Mouse (Mus musculus): ENCODE data around the gene Veph1. TPM values are rescaled to one million over a fixed set of nuclear protein-coding genes. Genes with fewer than 3 reads are reported as not detected.
"Not testable (repeated sequence)": the region's sequence is repeated elsewhere in the genome, so short reads cannot be mapped to it uniquely, and the experiment has no call there.

The Veph1 gene
- polyA plus RNA-seq, 1 experiment from 2014 or later = 2.1 TPM

DNA sequence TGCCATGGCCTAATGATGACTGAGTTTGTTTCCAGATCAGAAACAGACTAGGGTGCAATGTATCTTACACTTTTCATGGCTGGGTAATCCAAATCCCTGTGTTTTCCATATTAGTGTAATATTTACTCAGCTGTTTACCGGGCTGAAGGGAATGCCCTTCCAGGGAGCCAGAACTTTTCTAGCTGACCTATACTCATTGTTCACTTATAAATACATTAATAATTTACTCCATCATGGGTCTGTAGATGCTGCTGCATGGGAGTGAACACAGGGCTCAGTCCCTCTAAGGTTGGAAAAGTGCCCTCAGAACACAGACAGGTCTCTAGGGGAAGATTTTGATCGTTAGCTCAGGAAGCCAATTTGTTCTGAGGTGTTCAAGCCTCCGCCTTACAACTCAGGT, 1.9 kb downstream of the Veph1 start:
- 86% methylated on average over 3 of the region's 3 CpGs for WGBS
- Histone ChIP-seq H3K4me1 (peaks cover 12% of the 10 kb centered on the region), H3K27me3 (no peaks in the 10 kb centered on the region), H3K27ac (no peak overlapping the region), H3K36me3 (no peaks in the 10 kb centered on the region), H3K9ac (no peak overlapping the region), H3K4me2 (no peak overlapping the region), H3K9me3 (no peaks in the 10 kb centered on the region), H3K4me3 (no peak overlapping the region)
- ATAC-seq (ENCODE audit: insufficient number of reproducible peaks, low FRiP score, low TSS enrichment, low read depth) = no peak

DNA sequence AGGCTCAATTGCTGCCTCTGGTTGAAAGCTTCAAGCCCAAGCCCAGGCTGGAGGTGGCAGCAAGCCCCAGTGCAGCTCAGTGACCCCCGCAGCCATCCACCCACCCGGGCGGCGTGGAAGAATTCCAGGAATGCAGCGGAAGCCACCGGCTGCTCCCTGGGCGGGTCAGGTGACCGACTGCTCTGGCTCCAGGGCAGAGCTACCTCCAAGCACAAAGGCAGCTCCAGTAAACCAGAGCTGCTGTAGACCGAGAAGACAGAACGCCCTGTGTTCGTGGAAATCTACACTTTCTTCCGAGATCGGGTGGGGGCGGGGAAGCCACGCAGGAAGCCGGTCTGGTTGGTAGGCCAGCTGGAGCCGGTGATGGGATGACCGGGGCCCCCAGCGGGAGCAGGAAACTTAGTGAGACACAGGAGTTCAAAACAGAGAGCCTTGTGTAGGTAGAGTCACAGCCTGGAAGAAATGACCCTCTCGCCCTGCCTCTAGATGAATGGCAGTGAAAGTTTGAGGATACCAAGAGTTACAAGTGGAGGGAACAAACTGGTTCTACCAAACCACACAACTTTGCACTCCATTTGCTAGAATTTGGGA, 4.2 kb downstream of the Veph1 start:
- H3K4me2 ChIP-seq = peak overlapping the region; percentile 48
- peak overlapping the region; percentile 30 for H3K4me3 ChIP-seq
- H3K27ac ChIP-seq = peak overlapping the region; percentile 75
- H3K4me1 ChIP-seq = peaks cover 12% of the 10 kb centered on the region
- no peaks in the 10 kb centered on the region for H3K27me3 ChIP-seq
- 4% methylated on average over 20 of the region's 20 CpGs for WGBS
- no peak overlapping the region for H3K9ac ChIP-seq
- no peaks in the 10 kb centered on the region for H3K36me3 ChIP-seq
- peak; percentile 92 for ATAC-seq (ENCODE audit: insufficient number of reproducible peaks, low FRiP score, low TSS enrichment, low read depth)
- H3K9me3 ChIP-seq = no peaks in the 10 kb centered on the region

- Histone ChIP-seq H3K9me3 (no peaks in the 10 kb centered on the region), H3K36me3 (no peaks in the 10 kb centered on the region), H3K4me1 (no peaks in the 10 kb centered on the region), H3K4me3 (no peak overlapping the region), H3K9ac (no peak overlapping the region), H3K27ac (no peak overlapping the region), H3K4me2 (no peak overlapping the region), H3K27me3 (no peaks in the 10 kb centered on the region)
- no peak for ATAC-seq (ENCODE audit: insufficient number of reproducible peaks, low FRiP score, low TSS enrichment, low read depth)
- 74% methylated on average over 4 of the region's 4 CpGs for WGBS
Measured at GRCm38 (mm10) chr3:66263270-66263669, 33.4 kb downstream of the Veph1 start.

GRCm38 (mm10) chr3:66262319-66262718, 34.3 kb downstream of the Veph1 start:
- 34% methylated on average over 5 of the region's 5 CpGs for WGBS
- Histone ChIP-seq H3K9me3 (no peaks in the 10 kb centered on the region), H3K27me3 (no peaks in the 10 kb centered on the region), H3K4me2 (no peak overlapping the region), H3K4me1 (no peaks in the 10 kb centered on the region), H3K36me3 (no peaks in the 10 kb centered on the region), H3K4me3 (no peak overlapping the region), H3K27ac (no peak overlapping the region), H3K9ac (no peak overlapping the region)
- ATAC-seq (ENCODE audit: insufficient number of reproducible peaks, low FRiP score, low TSS enrichment, low read depth) = no peak

DNA sequence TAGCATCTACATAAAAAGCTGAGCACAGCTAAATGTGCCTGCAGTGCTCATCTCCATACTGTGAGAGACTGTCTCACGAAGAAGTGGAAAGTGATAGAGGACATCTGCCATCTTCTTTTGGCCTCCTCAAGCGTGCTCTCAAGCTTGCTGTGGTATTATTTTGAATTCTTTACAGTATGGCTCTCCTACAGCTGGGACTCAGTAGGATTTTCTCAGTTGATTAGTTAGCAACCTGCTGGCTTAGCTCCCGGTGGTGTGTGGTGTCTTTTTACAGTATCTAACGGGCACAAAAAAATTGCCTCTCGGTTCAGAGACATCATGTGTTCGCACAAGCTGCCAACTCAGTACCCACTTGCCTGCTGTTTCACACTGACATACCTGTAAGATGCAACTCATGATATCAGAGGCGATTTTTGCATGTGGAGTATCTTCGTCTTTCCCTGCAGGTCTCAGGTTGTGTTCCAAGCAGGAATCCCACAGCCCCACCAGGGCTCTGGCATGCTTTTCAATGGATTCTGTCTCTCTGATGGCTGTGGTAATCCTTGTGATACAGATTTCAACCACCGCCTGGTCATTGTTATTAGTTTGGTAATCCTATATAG, 42.0 kb downstream of the Veph1 start:
- H3K9me3 ChIP-seq = no peaks in the 10 kb centered on the region
- no peak overlapping the region for H3K4me3 ChIP-seq
- no peak for ATAC-seq (ENCODE audit: insufficient number of reproducible peaks, low FRiP score, low TSS enrichment, low read depth)
- no peak overlapping the region for H3K27ac ChIP-seq
- H3K27me3 ChIP-seq = no peaks in the 10 kb centered on the region
- H3K4me1 ChIP-seq = no peaks in the 10 kb centered on the region
- H3K9ac ChIP-seq = no peak overlapping the region
- H3K36me3 ChIP-seq = no peaks in the 10 kb centered on the region
- 71% methylated on average over 9 of the region's 9 CpGs for WGBS
- no peak overlapping the region for H3K4me2 ChIP-seq

DNA sequence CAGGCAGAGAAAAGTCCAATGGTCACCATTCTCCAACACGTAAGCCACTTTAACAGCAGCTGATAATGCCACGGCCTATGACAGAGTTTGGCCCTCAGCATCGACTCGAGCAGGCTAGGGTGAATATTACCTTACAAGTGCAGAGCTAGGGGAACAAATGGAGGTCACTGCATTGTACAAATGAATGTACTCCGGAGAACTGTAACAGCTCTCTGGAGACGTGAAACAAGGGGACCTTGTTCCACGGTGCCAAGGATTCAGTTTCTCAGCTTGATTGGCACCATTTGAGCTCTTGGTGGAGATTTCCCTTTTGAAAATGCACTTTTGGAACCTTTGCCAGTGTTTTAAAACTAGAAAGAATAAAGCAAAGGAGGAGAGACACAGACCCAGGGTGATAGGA, 44.8 kb downstream of the Veph1 start:
- Histone ChIP-seq H3K36me3 (no peaks in the 10 kb centered on the region), H3K4me2 (no peak overlapping the region), H3K4me3 (no peak overlapping the region), H3K27me3 (no peaks in the 10 kb centered on the region), H3K9ac (no peak overlapping the region), H3K4me1 (no peaks in the 10 kb centered on the region), H3K27ac (no peak overlapping the region), H3K9me3 (no peaks in the 10 kb centered on the region)
- WGBS = 84% methylated on average over 7 of the region's 7 CpGs
- ATAC-seq (ENCODE audit: insufficient number of reproducible peaks, low FRiP score, low TSS enrichment, low read depth) = no peak

GRCm38 (mm10) chr3:66240476-66240875, 56.2 kb downstream of the Veph1 start:
- Histone ChIP-seq H3K9me3 (no peaks in the 10 kb centered on the region), H3K9ac (no peak overlapping the region), H3K27ac (no peak overlapping the region), H3K27me3 (no peaks in the 10 kb centered on the region), H3K4me2 (no peak overlapping the region), H3K4me1 (no peaks in the 10 kb centered on the region), H3K36me3 (no peaks in the 10 kb centered on the region), H3K4me3 (no peak overlapping the region)
- ATAC-seq (ENCODE audit: insufficient number of reproducible peaks, low FRiP score, low TSS enrichment, low read depth) = no peak

DNA sequence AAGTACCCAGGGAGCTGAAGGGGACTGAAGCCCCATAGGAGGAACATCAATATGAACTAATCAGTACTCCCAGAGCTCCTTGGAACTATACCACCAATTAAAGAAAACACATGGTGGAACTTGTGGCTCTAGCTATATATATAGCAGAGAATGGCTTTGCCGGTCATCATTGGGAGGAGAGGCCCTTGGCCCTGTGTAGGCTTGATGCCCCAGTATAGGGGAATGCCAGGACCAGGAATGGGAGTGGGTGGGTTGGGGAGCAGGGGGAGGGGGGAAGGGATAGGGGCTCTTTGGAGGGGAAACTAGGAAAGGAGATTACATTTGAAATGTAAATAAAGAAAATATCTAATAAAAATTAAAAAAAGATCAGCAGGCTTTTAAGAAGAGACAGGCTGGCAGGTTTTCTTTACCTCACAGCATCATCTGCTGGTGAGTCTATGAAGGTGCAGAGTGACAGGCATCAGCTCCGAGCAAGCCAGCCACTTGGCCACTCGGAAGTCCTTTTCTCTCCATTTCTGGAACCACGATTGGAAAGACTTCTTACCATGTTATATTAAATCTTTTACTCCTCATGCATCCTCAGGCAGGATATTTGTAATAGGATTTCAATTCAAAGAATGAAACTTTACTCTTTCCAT, 60.3 kb downstream of the Veph1 start:
- WGBS = 41% methylated on average over 4 of the region's 4 CpGs

GRCm38 (mm10) chr3:66224931-66225537, 71.6 kb downstream of the Veph1 start:
- peaks cover 2% of the 10 kb centered on the region for H3K4me1 ChIP-seq
- H3K9me3 ChIP-seq = no peaks in the 10 kb centered on the region
- ATAC-seq (ENCODE audit: insufficient number of reproducible peaks, low FRiP score, low TSS enrichment, low read depth) = no peak
- no peak overlapping the region for H3K27ac ChIP-seq
- H3K36me3 ChIP-seq = peaks cover 4% of the 10 kb centered on the region; the same call in 1 of the 2 replicates
- H3K4me3 ChIP-seq = no peak overlapping the region
- no peaks in the 10 kb centered on the region for H3K27me3 ChIP-seq
- 77% methylated on average over 15 of the region's 15 CpGs for WGBS
- H3K4me2 ChIP-seq = no peak overlapping the region
- no peak overlapping the region for H3K9ac ChIP-seq

More for the DNA sequence above, 60.3 kb downstream of the Veph1 start:
- not testable (repeated sequence) for H3K9ac ChIP-seq; H3K27ac ChIP-seq; H3K4me2 ChIP-seq; H3K27me3 ChIP-seq; H3K4me3 ChIP-seq; H3K9me3 ChIP-seq; H3K36me3 ChIP-seq; H3K4me1 ChIP-seq; ATAC-seq (ENCODE audit: insufficient number of reproducible peaks, low FRiP score, low TSS enrichment, low read depth)

GRCm38 (mm10) chr3:66221243-66221611, 75.4 kb downstream of the Veph1 start:
- Histone ChIP-seq H3K4me2 (peak overlapping the region; percentile 89), H3K27ac (peak overlapping the region; percentile 85), H3K4me3 (peak overlapping the region; percentile 59), H3K27me3 (no peaks in the 10 kb centered on the region), H3K4me1 (peaks cover 8% of the 10 kb centered on the region), H3K9me3 (no peaks in the 10 kb centered on the region), H3K36me3 (peaks cover 4% of the 10 kb centered on the region; the same call in 1 of the 2 replicates), H3K9ac (peak overlapping the region; percentile 63)
- peak; percentile 61; the same call in 1 of the 2 replicates for ATAC-seq (ENCODE audit: insufficient number of reproducible peaks, low FRiP score, low TSS enrichment, low read depth)
- WGBS = 1% methylated on average over 11 of the region's 11 CpGs

- Histone ChIP-seq H3K9ac (peak overlapping the region; percentile 63), H3K27me3 (no peaks in the 10 kb centered on the region), H3K4me2 (peak overlapping the region; percentile 89), H3K9me3 (no peaks in the 10 kb centered on the region), H3K27ac (peak overlapping the region; percentile 85), H3K4me3 (peak overlapping the region; percentile 59), H3K4me1 (peaks cover 8% of the 10 kb centered on the region), H3K36me3 (peaks cover 4% of the 10 kb centered on the region; the same call in 1 of the 2 replicates)
- WGBS = under 1% methylated on average over 52 of the region's 54 CpGs
- 0 out of 2 replicates have a peak, but pooled peaks have one; percentile 69 for ATAC-seq (ENCODE audit: insufficient number of reproducible peaks, low FRiP score, low TSS enrichment, low read depth)
Measured at GRCm38 (mm10) chr3:66220554-66221242, 75.9 kb downstream of the Veph1 start.
